Mouse (Mus musculus): ENCODE measurements around the gene Negr1.

Negr1 gene

DNA sequence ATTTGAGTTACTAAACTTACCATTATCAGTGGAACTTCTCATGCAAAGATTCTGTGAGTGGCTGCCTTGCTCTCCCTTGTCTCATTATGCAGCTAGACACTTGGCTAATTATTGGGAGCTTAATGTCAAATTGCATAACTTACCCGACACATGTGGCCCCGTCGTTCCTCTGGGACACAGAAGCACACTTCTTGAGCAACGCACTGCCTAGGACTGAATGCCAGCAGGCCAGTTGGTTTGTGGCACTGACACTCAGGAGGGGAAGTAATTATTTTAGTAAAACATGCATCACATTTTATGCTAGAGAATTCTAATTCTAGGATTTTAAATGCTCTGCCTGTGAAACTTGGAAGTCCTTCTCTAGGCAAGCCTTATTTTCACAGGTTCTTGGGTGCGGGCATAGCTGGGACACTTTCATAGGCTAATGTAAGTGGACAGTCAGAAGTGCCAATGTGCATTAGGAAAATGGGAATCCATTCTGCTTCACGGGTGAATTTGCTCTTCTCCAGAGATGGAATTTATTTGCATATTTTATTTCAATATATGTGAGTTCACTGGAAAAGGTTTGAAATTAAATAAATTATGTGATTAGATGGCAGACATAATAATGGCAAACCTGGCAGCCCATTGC, 234.6 kb downstream of the Negr1 start:
- DNase-seq, result peak; percentile 20 to 36

DNA sequence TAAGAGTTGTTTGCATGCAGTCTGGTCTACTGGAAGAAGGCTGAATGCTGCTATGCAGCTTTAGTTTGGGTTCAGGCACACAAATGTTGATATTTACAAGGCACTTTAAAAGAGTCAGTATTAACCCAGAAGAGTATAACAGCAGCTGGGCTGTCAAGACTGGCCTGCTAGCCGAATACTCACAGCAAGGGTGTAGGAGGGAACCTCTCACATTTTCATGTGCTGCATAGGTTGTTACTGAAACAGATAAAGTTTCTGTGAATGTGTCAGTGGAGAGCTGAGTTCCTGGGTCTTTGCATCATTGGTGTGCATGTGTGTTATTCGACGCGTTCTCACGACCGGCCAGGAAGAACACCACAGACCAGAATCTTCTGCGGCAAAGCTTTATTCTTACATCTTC, 237.6 kb downstream of the Negr1 start:
- no peak for DNase-seq

DNA sequence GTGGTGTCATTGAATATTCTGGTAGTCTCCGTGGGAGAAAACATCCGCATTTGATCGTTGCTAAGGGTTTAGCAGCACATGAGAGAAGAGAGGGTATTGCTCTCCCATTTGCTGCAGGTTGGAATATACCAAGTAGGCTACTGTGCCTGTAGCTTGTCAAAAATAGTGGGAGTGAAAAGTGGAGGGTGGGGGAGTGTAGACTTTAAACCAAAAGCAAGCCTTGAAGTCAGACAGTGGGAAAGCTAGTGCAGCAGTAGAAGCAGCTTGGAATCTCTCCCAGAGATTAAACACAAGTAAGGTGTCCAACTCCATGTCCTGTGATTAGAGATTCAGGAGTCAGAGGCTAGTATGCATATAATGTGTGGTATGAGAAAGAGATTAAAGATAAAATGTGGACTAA, 248.2 kb downstream of the Negr1 start:
- no peak for DNase-seq

DNA sequence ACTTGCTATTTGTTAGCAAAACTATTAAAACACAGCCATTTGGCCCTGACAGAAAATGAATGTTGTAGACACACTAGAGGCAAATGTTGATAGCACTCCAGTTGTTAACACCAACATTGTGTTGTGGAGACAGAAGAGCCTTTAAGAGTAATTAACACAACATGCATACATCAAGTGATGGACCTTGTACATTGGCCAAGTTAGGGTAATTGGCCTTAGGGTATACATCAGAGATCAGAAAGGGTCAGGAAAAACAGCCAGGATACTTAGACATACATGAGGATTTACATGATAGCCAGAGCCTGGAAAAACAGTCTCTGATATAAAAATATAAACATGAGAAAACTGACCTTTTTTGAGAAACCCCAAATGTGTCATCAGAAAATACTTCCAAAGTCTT, 255.3 kb downstream of the Negr1 start:
- no peak for DNase-seq

DNA sequence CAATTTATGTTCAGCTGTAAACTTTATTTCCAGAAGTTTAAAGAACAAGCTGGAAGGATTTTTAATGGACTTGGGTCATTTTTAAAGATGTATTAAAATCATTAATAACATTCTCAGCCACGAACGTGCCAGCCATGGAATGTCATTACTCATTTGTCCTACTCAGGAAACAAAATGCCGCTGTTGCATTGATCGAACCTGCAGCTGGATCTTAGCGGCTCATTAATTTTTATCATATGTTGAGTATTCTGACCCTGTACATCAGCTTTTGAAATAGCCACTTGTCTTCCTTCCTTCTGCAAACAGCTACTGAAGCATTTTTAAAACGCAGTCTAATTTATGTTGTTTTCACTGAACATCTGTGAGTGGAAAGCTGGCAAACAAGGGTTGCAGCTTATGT, 255.9 kb downstream of the Negr1 start:
- no peak for DNase-seq

DNA sequence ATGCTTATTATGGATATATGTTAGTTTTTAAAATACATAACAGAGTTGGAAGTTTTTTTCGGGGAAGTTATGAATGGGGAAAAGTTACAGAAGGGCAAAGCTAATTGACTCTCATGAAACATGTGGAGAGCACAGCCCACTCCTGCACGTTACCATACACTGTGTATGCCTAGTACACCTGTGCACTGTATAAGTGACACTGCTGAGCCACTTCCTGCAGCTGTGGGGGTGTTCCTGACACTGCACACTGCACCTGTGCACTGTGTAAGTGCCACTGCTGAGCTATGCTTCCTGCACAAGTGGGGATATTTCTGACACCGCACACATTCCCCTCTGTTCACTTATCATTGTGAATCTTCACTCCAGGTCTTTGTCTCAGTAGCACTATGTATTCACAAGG, 261.4 kb downstream of the Negr1 start:
- no peak for DNase-seq

DNA sequence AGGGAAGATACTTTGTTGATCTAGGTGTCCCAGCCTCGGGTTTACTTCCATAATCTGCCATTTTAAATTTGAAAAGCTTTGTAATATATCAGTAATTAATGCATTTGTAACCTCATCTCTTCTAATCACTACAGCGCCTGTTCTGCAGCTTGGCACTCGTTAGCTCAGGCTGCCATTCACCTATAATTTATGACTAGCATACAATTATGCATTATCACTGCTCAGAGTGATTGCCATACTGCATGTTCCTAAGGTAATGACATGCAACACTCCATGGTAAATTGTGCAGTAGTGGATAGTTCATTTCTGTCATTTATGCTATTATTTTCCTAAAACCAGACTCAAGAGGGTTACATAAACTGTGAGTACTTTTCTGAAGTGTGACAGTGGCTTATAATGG, 272.3 kb downstream of the Negr1 start:
- DNase-seq, result no peak

DNA sequence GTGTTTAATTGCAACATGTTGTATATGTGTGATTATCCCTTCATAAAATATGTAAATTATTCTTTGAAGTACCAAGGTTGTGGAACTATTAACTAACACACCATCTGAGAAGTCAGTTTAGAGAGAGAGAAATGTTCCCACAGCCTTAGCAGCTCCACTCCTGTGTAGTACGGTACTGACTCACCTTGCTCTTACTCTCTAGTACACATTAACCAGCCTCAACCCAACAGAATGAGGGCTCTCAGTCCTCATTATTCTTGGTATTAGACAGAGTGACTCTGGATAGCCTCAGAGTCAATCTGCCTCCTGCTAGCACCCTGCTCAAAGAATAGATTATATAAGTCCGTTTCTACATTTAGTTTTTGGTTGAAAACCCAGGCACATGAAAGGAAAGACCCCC, 277.0 kb downstream of the Negr1 start:
- DNase-seq, result no peak

DNA sequence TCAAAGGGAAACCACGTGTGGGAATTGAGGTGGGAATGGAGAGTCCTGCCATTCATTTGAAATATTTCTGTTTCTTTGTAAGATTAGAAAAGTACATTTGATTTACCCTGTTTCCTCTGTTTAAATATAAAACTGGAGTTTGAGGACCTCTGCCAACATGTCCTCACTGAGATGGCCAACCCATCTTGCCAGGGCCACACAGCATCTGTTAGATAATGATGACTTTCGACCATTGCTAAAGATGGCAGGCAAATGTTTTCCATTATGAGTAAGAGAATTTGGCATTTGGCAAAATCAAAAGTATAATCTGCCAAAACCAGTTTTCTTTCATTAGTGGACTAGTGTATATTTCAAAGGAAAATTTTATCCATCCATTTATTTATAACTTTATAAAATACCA, 286.8 kb downstream of the Negr1 start:
- DNase-seq, result no peak

DNA sequence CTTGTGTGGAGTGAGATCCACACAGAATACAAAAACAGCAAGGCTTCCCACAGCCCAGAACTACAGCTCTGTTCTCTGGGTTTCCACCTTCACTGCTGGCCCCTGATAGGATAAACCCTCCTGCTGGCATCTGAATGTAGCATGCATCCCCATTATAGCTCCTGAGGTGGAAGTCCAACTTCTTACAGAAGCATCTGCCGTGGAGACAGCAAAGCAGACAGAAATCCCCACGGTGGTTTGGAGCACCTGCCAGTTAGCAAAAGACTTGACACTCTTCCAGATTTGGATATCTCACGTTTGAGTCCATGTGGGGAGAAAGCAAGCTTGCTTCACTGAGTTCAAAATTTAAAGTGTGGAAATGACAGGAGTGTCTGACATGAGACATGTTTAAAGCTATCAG, 290.3 kb downstream of the Negr1 start:
- DNase-seq, result no peak

DNA sequence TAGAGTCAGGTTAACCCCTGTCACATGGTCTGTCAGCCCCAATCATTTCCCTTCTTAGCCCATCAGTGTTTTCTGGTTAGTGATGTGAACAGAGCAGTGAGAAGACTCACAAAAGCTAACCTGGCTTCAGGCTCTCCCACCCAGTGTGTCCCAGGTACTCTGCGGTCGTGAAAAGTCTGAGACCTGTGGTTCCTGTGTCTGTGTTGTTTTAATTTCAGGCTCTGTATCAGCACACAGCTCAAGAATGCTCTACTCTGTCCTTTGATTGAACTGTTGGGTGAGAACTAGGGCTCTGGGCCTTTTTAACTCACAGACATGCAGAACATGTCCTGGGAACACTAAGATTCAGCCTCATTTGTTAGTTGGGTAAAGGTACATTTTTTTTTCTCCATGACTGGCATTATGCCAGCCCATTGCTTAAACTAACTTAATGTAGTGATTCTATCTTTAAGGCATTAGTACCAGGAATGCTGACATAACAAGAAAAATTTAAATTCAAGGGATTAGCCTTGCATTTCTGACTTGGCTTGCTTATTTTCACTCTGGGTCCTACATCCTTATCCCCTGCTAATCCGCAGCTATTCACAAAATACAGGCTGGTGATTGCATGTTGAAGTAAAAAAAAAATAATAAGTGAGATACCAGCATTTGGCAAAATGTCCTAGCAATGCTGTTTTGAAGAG, 308.8 kb downstream of the Negr1 start:
- DNase-seq, result no peak

DNA sequence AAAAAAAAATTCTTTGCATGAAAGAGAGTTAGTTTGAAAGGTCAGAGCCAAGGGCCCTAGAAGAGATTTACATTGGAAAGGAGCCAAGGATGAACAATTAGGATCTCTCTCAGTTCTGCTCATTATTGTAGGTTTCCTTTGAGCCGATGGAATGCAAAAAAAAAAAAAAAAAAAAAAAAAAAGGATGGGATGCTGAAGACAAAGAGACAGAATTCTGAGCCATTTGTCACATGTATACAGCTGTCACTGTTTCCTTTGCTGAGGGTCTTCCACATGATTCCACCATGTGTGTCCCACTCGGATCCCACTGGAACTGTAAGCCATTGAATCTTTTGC, 309.3 kb downstream of the Negr1 start:
- DNase-seq, result no peak

DNA sequence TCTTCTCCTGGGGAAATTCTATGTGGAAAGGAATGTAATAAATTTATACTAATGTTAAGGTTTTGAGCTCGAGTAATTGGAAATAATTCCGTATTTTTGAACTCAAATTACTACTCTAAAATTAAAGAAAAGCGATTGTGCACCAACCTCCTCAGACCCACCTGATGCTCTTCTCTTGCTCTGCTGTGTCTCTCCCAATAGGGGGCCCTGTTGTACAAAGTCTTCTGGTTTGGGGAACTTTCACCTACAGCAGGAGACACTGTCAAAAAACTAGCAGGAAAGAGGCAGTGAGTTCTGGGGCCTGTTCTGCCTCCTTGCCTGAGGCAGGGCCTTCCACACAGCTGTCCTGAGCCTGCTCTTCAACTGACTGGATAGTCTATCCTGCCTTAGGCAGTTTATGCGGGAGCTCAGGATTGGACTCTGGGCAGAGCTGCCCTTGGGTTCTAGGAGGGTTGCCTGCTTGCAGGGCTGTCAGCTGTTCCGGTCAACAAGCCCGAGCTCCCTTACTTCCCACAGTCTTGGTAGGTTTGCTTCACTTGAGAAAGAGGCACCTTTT, 310.1 kb downstream of the Negr1 start:
- no peak for DNase-seq

DNA sequence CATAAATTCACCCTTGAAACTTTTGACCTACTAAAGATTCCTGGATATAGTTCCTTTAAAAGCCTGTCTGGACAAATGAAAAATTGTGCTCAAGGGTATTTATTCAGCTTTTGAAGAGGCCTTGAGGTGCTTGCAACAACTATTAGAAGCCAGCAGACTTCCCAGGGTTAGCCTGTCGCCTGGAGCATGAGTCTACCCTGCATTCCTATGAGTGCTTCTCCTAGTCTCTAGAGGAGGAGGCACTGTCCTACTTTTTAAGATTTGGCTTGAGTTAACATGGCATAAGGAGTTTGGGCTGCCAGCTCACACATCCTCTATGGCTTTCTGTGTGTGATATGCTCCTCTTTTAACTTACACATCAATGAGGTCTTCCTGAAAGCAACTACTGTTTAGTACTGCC, 315.0 kb downstream of the Negr1 start:
- DNase-seq, result no peak

DNA sequence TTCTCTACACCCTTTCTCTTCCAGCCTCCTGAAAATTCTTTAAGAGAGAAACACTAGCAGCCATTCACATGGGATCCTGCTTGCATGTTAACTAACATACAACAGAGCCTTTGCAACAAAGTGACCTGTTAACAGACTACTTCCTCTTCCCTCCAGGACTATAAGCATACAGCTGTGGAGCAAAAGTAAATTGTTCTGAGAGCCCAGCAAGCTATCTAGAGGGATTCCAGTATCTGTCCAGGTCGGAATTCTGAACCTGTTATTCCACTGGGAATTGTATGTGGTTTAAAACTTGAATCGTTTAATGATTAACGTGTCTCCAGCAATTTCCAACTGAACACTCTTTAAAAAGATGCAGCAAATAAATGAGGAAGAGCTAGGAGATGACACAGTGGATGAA, 320.5 kb downstream of the Negr1 start:
- no peak for DNase-seq

DNA sequence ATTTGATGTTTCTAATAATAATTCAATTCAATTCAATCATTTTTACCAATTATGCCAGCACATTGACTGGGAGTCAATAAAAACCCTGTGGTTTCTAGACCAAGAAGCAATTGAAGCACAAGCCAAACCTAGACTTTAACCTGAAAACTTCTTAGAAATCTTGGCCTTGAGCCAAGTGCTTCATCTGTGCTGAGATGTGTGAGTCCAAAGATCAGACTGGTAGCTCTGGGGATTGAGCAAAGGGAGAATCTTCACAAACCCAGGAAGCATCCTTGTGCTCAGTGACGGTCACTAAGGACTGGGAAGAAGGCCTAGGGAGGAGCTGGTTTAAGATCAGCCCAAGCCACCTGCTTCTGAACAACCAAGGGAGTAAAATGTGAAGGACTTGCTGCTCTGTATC, 322.3 kb downstream of the Negr1 start:
- DNase-seq, result no peak

DNA sequence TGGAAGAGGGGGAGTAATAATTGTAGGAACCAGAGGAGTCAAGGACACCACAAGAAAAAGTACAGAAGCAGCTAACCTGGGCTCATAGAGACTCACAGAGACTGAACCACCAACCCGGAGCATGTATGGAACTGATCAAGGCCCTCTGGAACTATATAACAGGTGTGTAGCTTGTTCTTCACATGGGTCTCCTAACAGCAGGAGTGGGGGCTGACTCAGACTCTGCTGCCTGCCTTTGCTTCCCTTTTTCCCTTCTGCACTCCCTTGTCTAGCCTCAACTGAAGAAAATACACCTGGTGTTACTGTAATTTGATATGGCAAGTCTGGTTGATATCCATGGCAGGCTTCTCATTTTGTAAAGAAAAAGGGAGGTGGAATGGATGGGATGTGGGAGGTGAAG, 324.1 kb downstream of the Negr1 start:
- DNase-seq, result no peak

DNA sequence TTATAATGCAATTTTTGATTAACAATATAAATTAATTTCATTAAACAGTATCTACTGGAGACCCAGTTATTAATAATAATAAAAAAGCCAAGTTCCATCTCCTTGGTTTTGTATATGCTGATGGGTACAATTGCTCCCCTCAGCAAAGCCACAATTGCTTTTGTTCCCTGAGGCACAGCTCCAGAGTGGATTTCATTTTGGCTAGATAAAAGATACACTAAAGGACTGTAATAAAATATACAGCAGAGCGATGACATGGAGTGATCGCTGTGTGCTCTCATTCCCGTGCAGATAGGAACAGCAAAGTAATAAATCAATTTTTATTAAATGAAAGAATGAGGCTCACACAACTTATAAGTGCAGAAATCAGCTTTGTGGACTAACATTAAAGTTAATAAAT, 325.3 kb downstream of the Negr1 start:
- DNase-seq, result no peak

DNA sequence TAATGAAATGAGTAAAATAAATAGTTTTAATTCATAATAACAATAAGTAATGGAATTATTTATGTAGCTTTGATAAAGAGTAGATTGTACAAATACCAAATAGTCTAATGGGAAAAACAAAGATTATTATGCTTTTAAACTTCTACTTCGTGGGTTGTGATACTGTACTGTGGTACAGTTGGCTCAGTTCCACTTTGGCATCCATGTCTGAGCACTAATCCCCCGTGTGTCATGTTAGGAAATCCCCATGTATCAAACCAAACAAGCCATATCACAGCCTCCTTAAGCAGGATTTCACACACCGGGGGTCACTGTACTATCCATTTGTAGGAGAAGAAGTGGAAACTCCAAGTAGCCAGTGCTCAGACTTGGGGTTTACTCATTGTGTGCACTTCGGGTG, 329.4 kb downstream of the Negr1 start:
- DNase-seq, result no peak

DNA sequence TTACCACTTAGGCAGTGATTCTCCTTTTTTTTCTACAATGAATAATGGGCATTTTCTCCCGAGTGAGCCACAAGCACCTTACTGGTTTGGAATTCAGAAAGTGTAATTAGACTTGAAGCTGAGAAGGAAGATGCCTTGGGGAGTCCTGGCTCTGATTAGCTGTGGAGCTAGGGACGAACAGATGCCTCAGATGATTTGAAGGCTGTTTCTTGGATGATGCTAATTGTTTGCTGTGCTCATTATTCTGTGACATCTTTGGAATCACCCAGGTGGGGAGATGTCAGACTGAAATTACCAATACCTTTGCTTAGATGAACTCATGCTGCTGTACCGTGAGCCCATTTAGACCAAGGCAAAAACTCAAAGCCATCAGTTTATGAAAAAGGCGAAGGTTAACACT, 333.7 kb downstream of the Negr1 start:
- no peak for DNase-seq

DNA sequence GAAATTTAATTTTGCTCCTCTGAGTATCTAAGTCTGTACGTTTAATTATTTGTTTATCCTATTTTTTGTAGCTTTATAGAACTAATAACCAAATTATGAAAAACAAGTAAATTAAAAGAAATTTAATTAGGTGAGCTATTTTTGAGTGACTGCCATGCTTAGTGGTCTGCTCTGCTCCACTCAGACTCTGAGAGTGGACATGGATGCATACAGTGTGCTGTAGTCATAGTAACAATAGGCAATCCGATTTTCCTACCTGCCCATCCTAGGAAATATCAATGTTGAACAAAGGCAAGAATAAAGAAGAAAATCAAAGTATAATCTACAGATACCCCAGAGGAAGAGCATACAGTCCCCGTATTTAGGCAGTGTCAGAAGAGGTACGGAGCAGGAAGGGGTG, 334.5 kb downstream of the Negr1 start:
- DNase-seq, result no peak

DNA sequence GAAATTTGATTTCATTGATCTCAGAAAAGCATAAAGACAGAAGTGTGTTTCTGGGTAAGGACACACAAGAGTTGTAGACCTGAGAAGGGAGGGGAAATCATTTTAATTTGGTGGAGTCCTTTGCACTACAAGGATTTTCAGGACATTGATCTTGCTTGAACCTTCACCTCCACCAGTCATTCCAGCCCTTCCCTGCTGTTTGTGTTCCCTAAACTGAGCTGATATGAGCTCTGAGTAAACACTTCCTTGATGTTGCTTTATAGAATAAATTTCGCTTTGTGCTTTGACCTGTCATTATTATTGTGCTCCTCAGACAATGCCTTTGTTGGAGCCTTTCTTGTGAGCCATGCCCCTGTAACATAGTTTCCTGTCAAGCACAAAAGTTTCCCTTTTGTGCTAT, 335.0 kb downstream of the Negr1 start:
- no peak for DNase-seq

DNA sequence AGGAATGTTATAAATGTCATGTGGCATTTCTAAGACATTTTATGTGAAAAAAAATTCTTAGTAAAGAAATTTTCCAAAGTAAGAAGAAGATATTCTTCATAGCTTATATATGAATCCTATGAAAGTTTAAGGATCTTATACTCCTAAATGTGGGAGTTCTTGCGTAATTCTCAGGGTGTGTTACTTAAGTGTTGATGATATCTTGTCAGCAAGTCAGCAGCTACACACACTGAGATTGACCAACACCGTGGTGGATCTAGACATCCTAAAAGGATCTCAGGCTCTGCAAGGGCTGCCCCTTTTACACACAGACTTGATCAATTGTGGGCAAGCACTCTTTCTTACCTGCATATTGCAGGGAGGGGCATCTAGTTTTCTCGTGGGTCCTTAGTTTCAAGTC, 339.5 kb downstream of the Negr1 start:
- no peak for DNase-seq

DNA sequence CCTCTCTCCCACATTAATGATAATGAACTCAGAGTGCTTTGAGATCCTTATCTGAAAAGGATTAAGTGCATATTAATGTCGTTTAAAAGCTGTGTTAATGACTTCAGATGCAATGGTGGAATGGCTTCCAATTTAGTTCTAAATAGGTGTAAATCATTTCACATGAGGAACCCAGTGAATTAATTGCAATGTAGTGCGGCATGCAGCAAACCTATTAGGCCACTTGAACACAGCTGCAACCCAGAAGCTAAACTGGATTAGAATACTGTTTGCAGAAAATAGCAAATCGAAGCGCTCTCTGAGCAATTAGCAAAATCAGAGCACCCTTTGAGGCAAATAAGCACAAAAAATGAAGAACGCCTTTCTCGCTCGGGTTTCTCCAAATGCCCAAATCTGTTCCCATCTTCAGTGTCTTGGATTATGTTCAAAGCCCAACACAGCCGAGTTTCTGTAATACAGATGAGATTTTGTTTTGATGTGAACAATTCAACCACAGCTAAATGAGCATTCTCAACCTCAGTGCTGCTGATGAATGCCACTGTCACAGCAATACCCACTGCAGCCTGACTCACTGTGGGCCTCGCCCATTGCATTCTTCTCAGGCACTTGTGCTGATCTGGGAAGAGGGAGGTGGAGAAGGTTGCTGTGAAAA, 342.5 kb downstream of the Negr1 start:
- no peak for DNase-seq

DNA sequence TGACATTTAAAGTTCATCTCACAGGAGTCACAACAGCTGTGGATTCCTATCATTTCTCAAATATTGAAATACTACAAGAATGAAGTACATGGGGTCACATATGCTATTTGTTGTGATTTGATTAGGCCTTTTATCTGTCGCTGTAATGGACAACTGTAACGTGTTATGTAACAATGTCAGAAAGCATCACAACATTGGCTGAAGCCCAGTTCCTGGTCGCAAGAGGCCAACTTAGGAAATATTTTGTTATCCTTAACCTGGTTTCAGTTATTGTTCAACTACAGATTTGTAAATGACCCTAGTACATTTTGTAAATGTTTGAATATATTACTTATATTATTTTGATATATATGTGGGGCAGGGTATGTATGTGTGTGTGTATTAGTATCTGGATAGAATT, 351.2 kb downstream of the Negr1 start:
- DNase-seq, result peak in 1 of 2 experiments; percentile 12
